Mouse (Mus musculus): ENCODE measurements around the gene Klhdc10. TPM values are rescaled to one million over a fixed set of nuclear protein-coding genes. Genes with fewer than 3 reads are reported as not detected.

Klhdc10 gene
- polyA plus RNA-seq, 1 experiment from 2014 or later, result 24.3 TPM

GRCm38 (mm10) chr6:30469370-30469769 is 67.7 kb downstream of the Klhdc10 start:
- Histone ChIP-seq H3K9me3 (replicated peaks) (no peaks in the 10 kb centered on the region), H3K4me1 (peaks cover 9% of the 10 kb centered on the region; the same call in 1 of the 2 replicates), H3K27ac (replicated peaks) (no peak overlapping the region), H3K36me3 (no peaks in the 10 kb centered on the region), H3K4me2 (replicated peaks) (no peak overlapping the region), H3K27me3 (no peaks in the 10 kb centered on the region), H3K9ac (no peak overlapping the region), H3K4me3 (replicated peaks) (no peak overlapping the region)
- 68% methylated on average over 12 of the region's 12 CpGs for whole genome bisulfite sequencing
- peak; percentile 74; the same call in 1 of the 2 replicates for ATAC-seq (ENCODE audit: insufficient number of reproducible peaks, low FRiP score, low TSS enrichment, low read depth)

GRCm38 (mm10) chr6:30471706-30472105 is 70.0 kb downstream of the Klhdc10 start:
- ATAC-seq (ENCODE audit: insufficient number of reproducible peaks, low FRiP score, low TSS enrichment, low read depth), result no peak
- Histone ChIP-seq H3K4me2 (replicated peaks) (no peak overlapping the region), H3K4me1 (peaks cover 6% of the 10 kb centered on the region; the same call in 1 of the 2 replicates), H3K36me3 (no peaks in the 10 kb centered on the region), H3K9me3 (replicated peaks) (no peaks in the 10 kb centered on the region), H3K27ac (replicated peaks) (no peak overlapping the region), H3K4me3 (replicated peaks) (no peak overlapping the region), H3K9ac (no peak overlapping the region), H3K27me3 (no peaks in the 10 kb centered on the region)
- 32% methylated on average over 3 of the region's 3 CpGs for WGBS

- Histone ChIP-seq H3K9me3 (replicated peaks) (no peaks in the 10 kb centered on the region), H3K4me2 (replicated peaks) (no peak overlapping the region), H3K4me1 (no peaks in the 10 kb centered on the region), H3K4me3 (replicated peaks) (no peak overlapping the region), H3K36me3 (peaks cover 23% of the 10 kb centered on the region), H3K27ac (replicated peaks) (no peak overlapping the region), H3K27me3 (no peaks in the 10 kb centered on the region), H3K9ac (no peak overlapping the region)
- ATAC-seq (ENCODE audit: insufficient number of reproducible peaks, low FRiP score, low TSS enrichment, low read depth), result no peak
- 63% methylated on average over 10 of the region's 10 CpGs for WGBS
Measured at GRCm38 (mm10) chr6:30476025-30476765, 74.5 kb downstream of the Klhdc10 start.

GRCm38 (mm10) chr6:30477210-30477714 is 75.6 kb downstream of the Klhdc10 start:
- WGBS, result 75% methylated on average over 8 of the region's 8 CpGs
- H3K4me1 ChIP-seq, result no peaks in the 10 kb centered on the region
- H3K4me3 ChIP-seq (replicated peaks), result no peak overlapping the region
- no peak overlapping the region for H3K9ac ChIP-seq
- no peaks in the 10 kb centered on the region for H3K27me3 ChIP-seq
- peak overlapping the region; percentile 22; the same call in 1 of the 2 replicates for H3K27ac ChIP-seq (replicated peaks)
- no peak overlapping the region for H3K4me2 ChIP-seq (replicated peaks)
- H3K36me3 ChIP-seq, result peaks cover 26% of the 10 kb centered on the region
- no peak; the same call in 1 of the 2 replicates for ATAC-seq (ENCODE audit: insufficient number of reproducible peaks, low FRiP score, low TSS enrichment, low read depth)
- H3K9me3 ChIP-seq (replicated peaks), result no peaks in the 10 kb centered on the region

- no peak overlapping the region for H3K4me2 ChIP-seq (replicated peaks)
- 89% methylated on average over 6 of the region's 6 CpGs for WGBS
- peaks cover 31% of the 10 kb centered on the region for H3K36me3 ChIP-seq
- no peaks in the 10 kb centered on the region for H3K9me3 ChIP-seq (replicated peaks)
- no peaks in the 10 kb centered on the region for H3K4me1 ChIP-seq
- no peak for ATAC-seq (ENCODE audit: insufficient number of reproducible peaks, low FRiP score, low TSS enrichment, low read depth)
- no peak overlapping the region for H3K4me3 ChIP-seq (replicated peaks)
- H3K27me3 ChIP-seq, result no peaks in the 10 kb centered on the region
- no peak overlapping the region for H3K9ac ChIP-seq
- H3K27ac ChIP-seq (replicated peaks), result 0 out of 2 replicates have a peak overlapping the region, but pooled peaks have one; percentile 22
Measured at GRCm38 (mm10) chr6:30477784-30478183, 76.1 kb downstream of the Klhdc10 start.

- Histone ChIP-seq H3K4me2 (replicated peaks) (no peak overlapping the region), H3K36me3 (peaks cover 46% of the 10 kb centered on the region), H3K9me3 (replicated peaks) (no peaks in the 10 kb centered on the region), H3K27ac (replicated peaks) (no peak overlapping the region), H3K9ac (no peak overlapping the region), H3K4me3 (replicated peaks) (no peak overlapping the region), H3K27me3 (no peaks in the 10 kb centered on the region), H3K4me1 (no peaks in the 10 kb centered on the region)
- WGBS, result 97% methylated on average over 3 of the region's 3 CpGs
- ATAC-seq (ENCODE audit: insufficient number of reproducible peaks, low FRiP score, low TSS enrichment, low read depth), result no peak
Measured at GRCm38 (mm10) chr6:30479418-30479817, 77.8 kb downstream of the Klhdc10 start.

GRCm38 (mm10) chr6:30482908-30483307 is 81.2 kb downstream of the Klhdc10 start:
- ATAC-seq (ENCODE audit: insufficient number of reproducible peaks, low FRiP score, low TSS enrichment, low read depth), result no peak
- Histone ChIP-seq H3K4me3 (replicated peaks) (no peak overlapping the region), H3K4me1 (no peaks in the 10 kb centered on the region), H3K9me3 (replicated peaks) (no peaks in the 10 kb centered on the region), H3K9ac (no peak overlapping the region), H3K27ac (replicated peaks) (no peak overlapping the region), H3K36me3 (peaks cover 76% of the 10 kb centered on the region), H3K4me2 (replicated peaks) (no peak overlapping the region), H3K27me3 (no peaks in the 10 kb centered on the region)
- WGBS, result 77% methylated on average over 2 of the region's 2 CpGs

GRCm38 (mm10) chr6:30486504-30486903 is 84.8 kb downstream of the Klhdc10 start:
- Histone ChIP-seq H3K27ac (replicated peaks) (no peak overlapping the region), H3K4me2 (replicated peaks) (no peak overlapping the region), H3K36me3 (peaks cover 76% of the 10 kb centered on the region), H3K4me1 (no peaks in the 10 kb centered on the region), H3K4me3 (replicated peaks) (no peak overlapping the region), H3K9ac (no peak overlapping the region), H3K27me3 (no peaks in the 10 kb centered on the region), H3K9me3 (replicated peaks) (no peaks in the 10 kb centered on the region)
- ATAC-seq (ENCODE audit: insufficient number of reproducible peaks, low FRiP score, low TSS enrichment, low read depth), result no peak
- whole genome bisulfite sequencing, result 90% methylated on average over 6 of the region's 6 CpGs

GRCm38 (mm10) chr6:30499049-30499448 is 97.4 kb downstream of the Klhdc10 start:
- Histone ChIP-seq H3K27ac (replicated peaks) (no peak overlapping the region), H3K4me2 (replicated peaks) (no peak overlapping the region), H3K27me3 (no peaks in the 10 kb centered on the region), H3K4me3 (replicated peaks) (no peak overlapping the region), H3K36me3 (peaks cover 44% of the 10 kb centered on the region), H3K9me3 (replicated peaks) (no peaks in the 10 kb centered on the region), H3K9ac (no peak overlapping the region), H3K4me1 (no peaks in the 10 kb centered on the region)
- ATAC-seq (ENCODE audit: insufficient number of reproducible peaks, low FRiP score, low TSS enrichment, low read depth), result no peak
- WGBS, result 59% methylated on average over 3 of the region's 3 CpGs

Other genes with a start within 250 kb of the Klhdc10 start
- 46.6 and 46.9 TPM in 2 replicates for gene Ube2h, start 97.3 kb upstream of the Klhdc10 start, polyA plus RNA-seq (2015; fragmentation: Nextera tagmentation; extraction: Ambion mirVana)
- gene Zc3hc1, start 10.8 kb upstream of the Klhdc10 start, polyA plus RNA-seq (2015; fragmentation: Nextera tagmentation; extraction: Ambion mirVana), result 49.5 and 55.5 TPM in 2 replicates
- 27.5 and 29.1 TPM in 2 replicates for gene Tmem209, start 107.9 kb downstream of the Klhdc10 start, polyA plus RNA-seq (2015; fragmentation: Nextera tagmentation; extraction: Ambion mirVana)
- gene Ssmem1, start 108.0 kb downstream of the Klhdc10 start, polyA plus RNA-seq (2015; fragmentation: Nextera tagmentation; extraction: Ambion mirVana), result 0.14 and 0.52 TPM in 2 replicates
- gene Cpa2, start 139.7 kb downstream of the Klhdc10 start, polyA plus RNA-seq (2015; fragmentation: Nextera tagmentation; extraction: Ambion mirVana), result 3.4 and 5.2 TPM in 2 replicates
- gene Cpa4, start 166.5 kb downstream of the Klhdc10 start, polyA plus RNA-seq (2015; fragmentation: Nextera tagmentation; extraction: Ambion mirVana), result 5.1 and 6.3 TPM in 2 replicates
- gene Cpa5, start 209.1 kb downstream of the Klhdc10 start, polyA plus RNA-seq (2015; fragmentation: Nextera tagmentation; extraction: Ambion mirVana), result 0.43 and 1.3 TPM in 2 replicates
- gene Cpa1, start 237.3 kb downstream of the Klhdc10 start, polyA plus RNA-seq (2015; fragmentation: Nextera tagmentation; extraction: Ambion mirVana), result 0.98 and 1.2 TPM in 2 replicates